Mouse (Mus musculus) yolk sac, embryonic 10.5 days (tissue): ENCODE measurements around the gene Dph6.

ENCODE experiments used
- DNase-seq: peaks from one replicate; pipeline ENCODE4 v3.0.0-alpha.2; 2017; ENCODE audit warnings: low spot score

Dph6 gene

DNA sequence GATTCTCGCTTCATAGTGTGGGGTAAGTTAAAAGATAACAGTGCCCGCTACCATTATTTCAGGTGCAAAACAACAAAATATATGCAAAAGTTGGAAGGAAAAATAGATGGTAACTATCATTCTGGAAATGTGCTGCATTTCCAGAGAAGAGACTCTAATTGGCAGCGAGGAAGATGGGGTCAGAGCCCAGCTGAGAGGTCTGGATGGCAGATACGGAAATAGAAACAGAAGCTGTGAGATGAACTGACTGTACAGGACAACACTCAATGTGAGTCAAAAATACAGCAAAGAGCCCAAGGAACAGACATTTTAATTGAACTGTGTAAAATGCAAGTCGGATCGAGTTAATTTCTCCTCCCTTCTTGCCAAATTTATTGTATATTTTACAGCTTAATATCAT is 114.3 kb downstream of the Dph6 start:
- no peak for DNase-seq

DNA sequence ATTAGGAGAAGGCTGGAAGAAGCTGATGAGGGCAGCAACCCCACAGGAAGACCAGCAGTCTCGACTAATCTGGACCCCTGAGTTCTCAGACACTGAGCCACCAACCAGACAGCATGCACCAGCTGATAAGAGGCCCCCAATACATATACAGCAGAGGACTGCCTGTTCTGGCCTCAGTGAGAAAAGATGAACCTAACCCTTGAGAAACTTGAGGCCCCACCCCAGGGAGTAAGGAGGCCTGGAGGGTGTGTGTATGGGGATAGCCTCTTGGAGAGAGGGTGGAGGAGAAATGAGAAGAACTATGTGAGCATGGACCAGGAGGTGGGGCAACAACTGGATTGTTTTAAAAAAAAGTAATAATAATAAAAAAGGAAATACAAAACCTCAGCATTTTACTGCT is 118.7 kb downstream of the Dph6 start:
- no peak for DNase-seq

DNA sequence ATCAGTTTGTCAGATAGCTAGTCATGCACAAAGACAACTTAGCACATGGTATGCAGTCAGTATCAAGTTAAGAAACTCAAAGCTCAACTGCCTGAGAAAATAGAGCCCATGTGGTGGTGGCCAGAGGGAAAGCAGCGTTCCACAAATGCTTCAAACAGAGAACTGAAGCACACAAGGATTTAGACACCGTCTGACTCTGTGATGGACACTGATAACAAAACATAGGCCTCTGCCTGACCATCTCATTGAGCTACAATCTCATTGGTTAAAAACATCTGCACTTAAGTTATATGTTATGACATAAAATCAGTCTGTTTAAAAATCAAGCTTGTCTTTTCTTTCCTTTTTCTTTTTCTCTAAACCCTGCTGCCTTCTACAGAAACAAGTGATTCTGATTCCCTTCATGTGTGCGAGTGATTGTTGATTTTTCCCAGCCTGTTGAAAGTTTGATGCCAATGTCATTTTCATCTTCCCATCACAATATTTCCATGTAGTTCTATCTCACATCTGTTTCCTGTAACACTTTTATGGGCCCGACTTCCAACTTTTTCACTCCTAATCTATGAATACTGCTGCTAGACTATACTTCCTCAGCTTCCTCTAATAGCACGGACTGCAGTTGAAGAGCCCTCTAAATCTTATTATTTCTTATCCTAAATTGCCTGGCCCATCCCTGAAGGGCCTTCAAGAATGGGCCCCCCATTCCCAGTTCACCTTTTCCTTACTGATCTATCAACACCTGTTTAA is 123.6 kb downstream of the Dph6 start:
- DNase-seq, result no peak

DNA sequence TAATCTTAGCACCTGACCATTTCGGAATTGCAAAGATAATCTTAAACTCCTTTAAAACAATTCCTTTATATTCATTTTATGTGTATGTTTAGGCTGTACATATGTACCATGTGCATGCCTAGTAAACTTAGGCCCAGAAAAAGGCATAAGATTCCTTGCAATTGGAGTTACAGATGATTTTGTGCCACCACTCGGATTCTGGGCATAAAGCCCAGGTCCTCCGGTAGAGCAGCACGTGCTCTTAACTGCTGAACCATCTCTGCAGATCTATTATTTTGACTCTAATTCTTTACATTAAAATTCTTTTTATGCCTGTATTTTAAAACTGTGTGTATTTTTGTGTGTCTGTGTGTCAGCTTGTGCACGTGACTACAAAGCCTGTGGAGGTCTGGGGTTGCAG is 134.3 kb downstream of the Dph6 start:
- DNase-seq, result no peak

DNA sequence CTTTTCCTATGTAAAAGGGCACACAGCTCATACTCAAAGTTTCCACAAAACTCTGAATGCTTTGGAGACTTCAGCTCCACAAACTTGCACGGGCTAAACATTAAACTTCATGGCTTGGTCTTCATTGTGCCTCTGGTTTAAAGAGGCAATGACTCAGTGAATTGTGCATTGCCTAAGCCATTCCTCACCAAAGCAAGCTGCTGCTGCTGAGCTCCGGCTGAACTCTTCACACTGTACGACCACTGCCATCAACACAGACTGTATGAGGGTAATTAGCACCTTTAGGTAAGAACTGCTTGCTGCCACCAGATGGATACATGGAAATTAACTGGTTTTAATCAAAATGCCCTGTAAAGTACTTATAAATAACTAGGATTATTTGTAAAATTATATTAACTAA is 134.9 kb downstream of the Dph6 start:
- DNase-seq, result peak; percentile 19

DNA sequence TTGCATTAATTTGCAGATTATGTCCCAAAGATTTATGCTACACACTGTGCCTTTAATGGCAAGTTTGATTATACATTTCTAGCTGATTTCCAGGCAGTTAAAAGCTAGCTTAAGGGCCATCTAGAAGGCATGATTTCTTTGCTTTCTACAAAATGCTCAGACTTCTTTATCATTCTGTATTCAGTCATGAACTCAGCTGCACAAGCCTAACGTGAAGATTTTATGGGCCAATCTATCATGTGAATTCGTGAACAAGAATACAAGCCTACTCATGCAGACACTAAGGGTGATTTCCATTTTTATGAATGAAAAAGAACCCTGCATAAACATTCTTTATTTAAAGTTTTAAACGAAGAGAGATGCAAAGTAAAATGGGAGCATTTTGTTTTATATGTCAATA is 162.4 kb downstream of the Dph6 start:
- no peak for DNase-seq

DNA sequence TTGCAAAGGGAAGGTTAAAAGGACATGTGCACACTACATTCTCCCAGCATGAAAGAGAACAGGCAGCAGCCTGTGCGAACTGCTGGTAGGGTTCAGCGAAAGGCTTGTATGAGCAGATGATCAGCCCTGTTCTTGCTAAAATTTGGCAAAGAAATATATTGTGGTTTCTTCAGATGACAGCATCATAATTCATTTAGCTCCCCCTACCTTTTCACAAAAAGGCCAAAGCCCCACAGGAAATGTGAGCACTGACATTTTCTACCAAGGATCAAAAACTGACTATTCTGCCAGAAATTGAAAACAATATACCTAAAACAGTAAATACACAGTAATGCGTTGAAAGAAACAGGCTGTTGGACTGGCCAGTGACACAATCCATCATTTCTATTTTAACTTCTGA is 162.9 kb downstream of the Dph6 start:
- DNase-seq, result no peak

DNA sequence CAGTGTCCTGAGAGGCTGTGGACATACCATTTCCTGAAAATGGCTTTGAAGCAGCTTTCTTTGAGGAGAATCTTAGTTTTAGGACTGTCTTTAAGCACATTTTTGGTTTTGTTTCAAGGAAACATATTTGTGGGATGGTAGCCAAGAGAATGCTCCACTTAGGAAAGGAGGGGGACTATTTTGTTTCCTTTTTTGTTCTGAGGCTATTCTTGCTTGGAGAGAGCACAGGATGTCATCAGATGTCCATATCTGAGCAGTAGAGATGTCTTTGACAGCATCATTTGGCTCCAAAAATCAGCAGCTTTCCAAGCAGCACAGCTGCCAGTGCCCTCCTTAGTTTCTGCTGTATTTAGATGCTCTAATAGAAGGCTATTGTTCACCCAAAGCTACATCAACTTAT is 167.8 kb downstream of the Dph6 start:
- no peak for DNase-seq
